Mouse (Mus musculus) T-helper 17 cell (primary cell): ENCODE data around the gene Zmynd8.

Experiments used
- in situ Hi-C, 2 experiments: fragments of 300-600 bp; cut with MboI, MseI; formaldehyde crosslinking; loops; 1 replicate in 1 of 2; 2 replicates in 1 of 2; pipeline ENCODE4 v1.15.1; 2025; ENCODE audit warnings: high pct_unique_total_duplicates in 2 of 2

Zmynd8 gene

DNA sequence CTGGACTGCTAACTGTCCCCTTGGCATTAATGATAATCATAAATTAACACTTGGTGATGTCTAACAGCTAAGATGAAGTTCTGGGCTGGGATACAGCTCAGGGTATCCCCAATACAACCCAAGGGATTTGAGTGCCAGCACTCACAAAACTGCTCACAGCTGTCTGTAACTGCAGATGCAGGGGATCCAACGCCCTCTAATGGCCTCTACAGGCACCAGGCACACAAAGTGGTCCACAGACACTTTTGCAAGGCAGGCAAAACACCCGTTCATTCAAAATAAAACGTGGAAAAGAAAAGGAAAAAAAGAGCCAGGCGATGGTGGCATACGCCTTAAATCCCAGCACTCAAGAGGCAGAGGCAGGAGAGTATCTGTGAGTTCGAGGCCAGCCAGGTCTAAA, 658 bp upstream of the Zmynd8 start:
- in situ Hi-C loops: no loop called here

GRCm38 (mm10) chr2:165896171-165896570, 2.6 kb downstream of the Zmynd8 start:
- in situ Hi-C loops: no loop called here

GRCm38 (mm10) chr2:165895687-165896086, 3.1 kb downstream of the Zmynd8 start:
- in situ Hi-C loops: no loop called here

DNA sequence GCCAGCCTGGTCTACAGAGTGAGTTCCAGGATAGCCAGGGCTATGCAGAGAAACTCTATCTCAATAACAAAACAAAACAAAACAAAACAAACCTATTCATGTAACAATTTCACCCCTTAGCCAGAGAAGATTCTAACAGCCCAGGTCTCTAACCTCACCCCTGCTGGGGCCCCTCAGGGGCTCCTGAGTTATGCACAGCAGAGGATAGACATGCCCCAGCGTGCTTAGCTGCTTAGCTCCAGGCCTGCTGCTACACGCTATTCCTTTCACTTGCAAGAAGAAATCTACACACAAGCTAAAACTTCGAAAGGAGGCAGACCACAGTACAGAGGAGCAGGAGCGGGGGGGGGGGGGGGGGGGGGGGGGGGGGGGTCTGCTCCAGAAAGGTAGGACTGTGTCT, 4.3 kb downstream of the Zmynd8 start:
- in situ Hi-C loops: no loop called here

DNA sequence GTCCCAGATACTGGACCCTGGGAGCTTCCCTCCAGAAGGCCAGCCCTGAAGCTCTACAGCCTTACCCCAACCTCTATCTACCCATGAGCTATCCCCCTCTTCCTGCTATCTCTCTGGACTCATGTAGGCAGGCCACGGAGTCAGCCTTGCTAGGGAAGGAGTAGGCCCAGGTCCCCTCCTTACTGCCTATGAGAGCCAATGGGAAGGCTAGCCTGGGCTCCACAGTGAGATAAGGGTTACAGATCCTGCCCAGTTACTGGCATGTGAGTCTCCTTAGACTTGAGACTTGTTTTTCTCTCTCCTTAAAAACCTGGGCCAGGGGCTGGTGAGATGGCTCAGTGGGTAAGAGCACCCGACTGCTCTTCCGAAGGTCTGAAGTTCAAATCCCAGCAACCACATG, 5.6 kb downstream of the Zmynd8 start:
- in situ Hi-C loops: no loop called here

GRCm38 (mm10) chr2:165892626-165893025, 6.2 kb downstream of the Zmynd8 start:
- in situ Hi-C loops: no loop called here

- in situ Hi-C loops: no loop called here
Observed at GRCm38 (mm10) chr2:165890401-165890800, 8.4 kb downstream of the Zmynd8 start.

GRCm38 (mm10) chr2:165889874-165890273, 8.9 kb downstream of the Zmynd8 start:
- in situ Hi-C loops: no loop called here

DNA sequence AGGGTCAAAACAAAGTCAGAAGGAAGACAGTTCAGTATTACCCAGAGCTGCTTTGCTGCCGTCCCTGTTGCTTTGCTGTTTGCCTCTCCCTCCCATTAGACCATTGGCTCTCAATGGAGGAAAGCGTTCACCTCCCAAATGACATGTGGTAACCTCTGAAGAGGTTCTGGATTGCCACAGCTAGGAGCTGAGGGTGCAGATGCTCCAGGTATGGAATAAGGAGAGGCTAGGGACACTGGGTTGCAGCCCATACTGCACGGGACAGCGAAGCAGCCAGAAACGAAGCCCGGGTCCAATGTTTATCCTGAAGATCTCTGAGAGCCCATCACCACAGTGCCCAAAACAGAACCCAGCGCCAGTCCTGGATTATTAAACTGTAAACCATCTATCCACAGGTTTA, 9.6 kb downstream of the Zmynd8 start:
- in situ Hi-C loops: no loop called here

DNA sequence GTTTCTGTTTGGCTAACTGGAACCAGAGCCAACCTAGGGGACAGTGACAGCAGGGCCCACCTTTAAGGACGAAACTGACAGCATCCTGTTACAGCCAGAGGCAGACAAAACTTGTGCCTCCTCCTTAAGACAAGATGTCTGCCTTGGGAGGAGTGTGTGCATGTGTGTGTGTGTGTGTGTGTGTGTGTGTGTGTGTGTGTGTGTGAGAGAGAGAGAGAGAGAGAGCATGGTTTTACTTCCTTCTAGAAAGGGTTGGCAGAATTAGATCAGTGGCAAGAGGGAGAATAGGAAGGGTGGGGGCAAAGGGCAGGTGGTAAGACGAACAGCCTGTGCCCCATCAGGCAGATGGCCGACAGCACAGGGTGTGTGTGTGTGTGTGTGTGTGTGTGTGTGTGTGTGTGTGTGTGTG, 10.0 kb downstream of the Zmynd8 start:
- in situ Hi-C loops: no loop called here

DNA sequence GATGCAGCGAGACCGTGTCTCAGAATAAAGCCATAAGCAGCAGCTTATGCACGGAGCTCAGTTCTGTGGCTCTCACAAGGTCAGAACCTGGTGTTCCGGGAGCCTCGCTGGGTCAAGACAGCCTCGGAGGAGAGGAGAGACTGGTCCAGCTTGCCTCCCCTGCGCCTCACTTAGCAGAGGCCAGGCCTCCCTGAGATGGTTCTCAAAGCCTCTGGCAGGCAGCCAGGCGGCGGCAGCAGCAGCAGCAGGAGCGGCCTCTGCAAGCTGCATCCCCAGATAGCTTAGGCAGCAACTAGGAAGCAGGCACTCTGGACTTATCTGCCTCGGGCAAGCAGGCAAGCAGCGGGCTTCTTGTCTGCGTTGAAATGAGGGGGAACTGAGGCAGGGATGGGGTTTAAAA, 10.4 kb downstream of the Zmynd8 start:
- in situ Hi-C loops: no loop called here

- in situ Hi-C loops: no loop called here
Observed at GRCm38 (mm10) chr2:165886857-165887628, 11.8 kb downstream of the Zmynd8 start.

GRCm38 (mm10) chr2:165886482-165886856, 12.3 kb downstream of the Zmynd8 start:
- in situ Hi-C loops: no loop called here

DNA sequence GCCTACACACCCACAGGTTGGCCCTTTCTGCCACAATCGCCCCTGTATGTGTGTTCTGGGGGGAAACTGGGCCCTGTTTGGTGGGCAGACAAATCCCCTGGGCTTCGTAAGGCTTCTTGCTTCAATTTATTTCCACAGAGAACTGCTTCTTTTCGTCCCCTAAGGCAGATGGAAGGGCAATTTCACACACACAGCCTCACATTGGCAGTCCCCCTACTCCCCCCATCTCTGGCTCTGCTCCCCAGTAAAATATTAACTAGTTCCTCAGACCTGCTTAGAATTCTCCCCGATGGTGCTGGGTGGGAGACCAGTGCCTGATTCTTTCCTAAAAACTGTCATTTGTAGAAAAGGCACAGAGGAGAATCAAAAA, 12.9 kb downstream of the Zmynd8 start:
- in situ Hi-C loops: no loop called here

DNA sequence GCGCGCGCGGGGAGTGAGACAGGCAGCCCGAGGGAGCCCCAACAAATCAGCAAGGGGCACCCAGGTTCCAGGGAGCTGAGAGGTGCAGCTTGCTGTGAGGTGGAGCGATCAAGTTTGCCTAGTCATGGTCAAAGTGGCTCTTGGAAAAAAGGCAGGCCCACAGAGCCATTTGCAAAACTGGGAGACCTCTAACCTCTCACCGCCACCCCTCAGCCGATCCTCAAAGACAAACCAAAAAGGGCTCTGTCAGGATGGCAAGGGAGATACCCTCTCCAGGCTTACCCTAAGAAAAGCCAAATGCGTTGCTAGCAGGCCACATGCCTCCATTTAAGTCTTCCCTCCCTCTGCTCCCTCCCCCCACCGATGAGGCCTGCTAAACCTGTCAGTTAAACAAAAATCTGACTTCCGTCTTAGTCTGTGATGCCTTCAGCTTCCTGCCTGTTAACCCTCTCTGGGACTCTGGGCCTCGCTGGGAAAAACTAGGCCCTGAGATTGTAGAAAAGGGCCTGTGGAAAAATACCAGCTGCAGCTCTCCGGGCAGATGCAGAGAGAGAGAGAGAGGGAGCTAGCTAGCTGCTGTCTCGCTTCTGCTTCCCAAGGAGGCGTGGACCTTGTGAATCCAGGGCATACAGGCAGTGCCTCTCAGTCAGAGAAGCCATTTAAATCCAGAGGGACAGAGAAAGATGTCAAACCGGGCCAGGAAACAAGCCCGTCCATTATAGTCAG, 13.4 kb downstream of the Zmynd8 start:
- in situ Hi-C loops: no loop called here

DNA sequence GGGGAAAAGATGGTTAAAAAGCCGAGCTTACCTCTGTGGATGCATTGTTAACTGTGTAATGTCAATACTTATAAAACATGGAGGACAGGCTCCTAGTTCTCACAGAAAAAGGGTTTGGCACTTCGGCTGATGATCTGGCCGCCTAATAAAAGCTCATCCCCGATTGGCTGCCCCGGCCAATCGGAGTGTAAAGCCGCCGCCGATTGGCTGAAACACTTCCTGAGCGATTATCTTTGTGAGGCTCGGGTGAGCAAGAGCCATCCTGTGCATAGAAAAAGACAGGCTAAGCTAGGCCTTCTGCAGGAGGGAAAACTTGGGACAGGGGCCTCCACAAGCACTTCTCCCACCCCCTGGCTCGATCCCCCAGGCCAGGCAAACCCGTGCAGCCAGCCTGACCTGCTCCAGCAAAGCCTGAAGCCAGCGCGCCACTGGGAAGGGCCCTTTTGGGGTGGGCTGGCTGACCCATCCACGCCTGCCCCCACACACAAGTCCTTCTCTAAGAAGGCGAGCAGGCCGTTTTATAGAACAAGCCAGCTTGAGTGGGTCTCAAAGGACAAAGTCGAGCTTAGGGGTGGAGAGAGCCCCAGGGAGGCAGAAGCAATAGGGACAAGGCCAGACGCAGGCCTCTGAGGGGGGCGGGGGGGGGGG, 14.1 kb downstream of the Zmynd8 start:
- in situ Hi-C loops: no loop called here

- in situ Hi-C loops: no loop called here
Observed at GRCm38 (mm10) chr2:165883846-165884576, 14.8 kb downstream of the Zmynd8 start.

DNA sequence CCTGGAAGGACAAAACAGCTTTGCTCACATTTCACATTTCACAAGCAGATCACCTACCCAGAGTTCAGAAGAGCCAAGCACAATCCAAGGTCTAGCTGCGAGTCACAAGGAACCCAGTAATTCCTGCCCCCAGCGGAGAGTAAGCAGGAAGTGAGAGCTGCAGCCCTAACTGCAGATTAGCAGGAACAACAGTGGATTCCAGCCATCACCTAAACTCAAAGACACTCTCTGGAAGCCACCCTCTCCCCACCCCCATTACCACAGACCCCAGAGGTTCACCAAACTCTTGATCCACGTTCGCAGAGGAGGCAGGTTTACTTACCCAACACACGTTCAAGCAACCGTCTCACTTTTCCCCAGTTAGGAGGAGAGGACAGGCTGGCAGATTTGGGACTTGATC, 15.8 kb downstream of the Zmynd8 start:
- in situ Hi-C loops: no loop called here

DNA sequence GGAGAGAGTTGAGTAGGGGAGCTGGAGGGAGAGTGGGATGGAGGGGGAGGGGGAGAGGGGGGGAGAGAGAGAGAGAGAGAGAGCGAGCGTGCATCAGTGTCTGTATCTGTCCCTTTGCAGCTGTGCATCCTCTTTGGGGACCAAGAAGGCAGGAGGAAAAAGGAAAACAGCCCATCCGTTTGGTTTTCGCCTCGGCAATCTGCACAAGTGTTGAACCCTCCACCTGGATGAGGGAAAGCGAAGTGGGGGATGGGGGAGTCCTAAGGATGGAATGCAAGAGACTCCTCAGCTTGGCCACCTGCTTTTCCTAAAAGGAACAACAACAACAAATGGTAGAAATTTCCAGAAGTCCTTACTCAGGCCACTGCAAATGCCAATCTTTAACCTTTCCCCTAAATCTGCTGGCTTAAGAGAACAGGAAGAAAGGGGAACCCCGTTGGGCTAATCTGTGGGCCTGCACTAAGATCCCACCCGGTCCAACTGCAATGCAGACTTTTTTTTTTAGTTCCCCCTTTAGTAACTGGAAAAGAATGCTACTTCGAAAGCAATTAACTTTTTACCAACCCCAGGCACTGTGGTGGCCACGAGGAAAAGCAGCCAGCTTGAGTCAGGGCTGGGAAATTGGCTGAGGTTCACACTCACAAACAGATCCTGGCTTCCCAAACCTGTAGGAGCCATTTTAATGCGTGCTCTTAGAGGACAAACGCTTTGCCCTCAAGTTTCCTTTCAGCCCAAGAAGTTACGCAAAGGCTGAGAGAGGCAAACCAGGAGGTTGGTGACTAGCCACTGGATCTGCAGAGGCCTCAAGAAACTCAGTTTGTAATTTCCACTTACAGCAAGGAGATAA, 17.0 kb downstream of the Zmynd8 start:
- in situ Hi-C loops: no loop called here

- in situ Hi-C loops: no loop called here
Observed at GRCm38 (mm10) chr2:165881220-165881584, 17.6 kb downstream of the Zmynd8 start.

- in situ Hi-C loops: no loop called here
Observed at GRCm38 (mm10) chr2:165880501-165881182, 18.2 kb downstream of the Zmynd8 start.
